Mouse (Mus musculus): ENCODE measurements around the gene Sptbn1. TPM values are rescaled to one million over a fixed set of nuclear protein-coding genes. Genes with fewer than 3 reads are reported as not detected.

The Sptbn1 gene
- total RNA-seq, 2 experiments from 2014 or later: 571 to 593 TPM

- no peak for DNase-seq
- intact Hi-C loops (cut with DNase I): no loop called here
Measured at GRCm38 (mm10) chr11:30147882-30148281, 120.1 kb downstream of the Sptbn1 start.

- intact Hi-C loops (cut with DNase I): loop anchor here (5.0 kb wide), 1 partner anchor 514 kb away; no protein-coding TSS in a partner anchor
- DNase-seq: no peak
Measured at GRCm38 (mm10) chr11:30143090-30143489, 124.9 kb downstream of the Sptbn1 start.

- DNase-seq: peak in 1 of 2 experiments; percentile 33
- intact Hi-C loops (cut with DNase I): no loop called here
Measured at GRCm38 (mm10) chr11:30139165-30139826, 128.7 kb downstream of the Sptbn1 start.

- peak in 1 of 2 experiments; percentile 27 for DNase-seq
- intact Hi-C loops (cut with DNase I): no loop called here
Measured at GRCm38 (mm10) chr11:30137081-30137480, 130.9 kb downstream of the Sptbn1 start.

GRCm38 (mm10) chr11:30134058-30134457 is 133.9 kb downstream of the Sptbn1 start:
- DNase-seq: no peak
- intact Hi-C loops (cut with DNase I): no loop called here

- no peak for DNase-seq
- intact Hi-C loops (cut with DNase I): no loop called here
Measured at GRCm38 (mm10) chr11:30132581-30132980, 135.4 kb downstream of the Sptbn1 start.

- intact Hi-C loops (cut with DNase I): no loop called here
- no peak for DNase-seq
Measured at GRCm38 (mm10) chr11:30131640-30132039, 136.3 kb downstream of the Sptbn1 start.

- intact Hi-C loops (cut with DNase I): no loop called here
- no peak for DNase-seq
Measured at GRCm38 (mm10) chr11:30129339-30129738, 138.6 kb downstream of the Sptbn1 start.

GRCm38 (mm10) chr11:30126840-30127239 is 141.1 kb downstream of the Sptbn1 start:
- intact Hi-C loops (cut with DNase I): no loop called here
- DNase-seq: no peak

GRCm38 (mm10) chr11:30118038-30118437 is 149.9 kb downstream of the Sptbn1 start:
- no peak for DNase-seq
- intact Hi-C loops (cut with DNase I): no loop called here

GRCm38 (mm10) chr11:30113631-30114030 is 154.3 kb downstream of the Sptbn1 start:
- no peak for DNase-seq
- intact Hi-C loops (cut with DNase I): no loop called here

GRCm38 (mm10) chr11:30110634-30111033 is 157.3 kb downstream of the Sptbn1 start:
- DNase-seq: no peak
- intact Hi-C loops (cut with DNase I): no loop called here

GRCm38 (mm10) chr11:30104177-30104576 is 163.8 kb downstream of the Sptbn1 start:
- intact Hi-C loops (cut with DNase I): no loop called here
- DNase-seq: no peak

- intact Hi-C loops (cut with DNase I): no loop called here
Measured at GRCm38 (mm10) chr11:30102594-30102993, 165.4 kb downstream of the Sptbn1 start.

GRCm38 (mm10) chr11:30101796-30102195 is 166.2 kb downstream of the Sptbn1 start:
- intact Hi-C loops (cut with DNase I): no loop called here
- DNase-seq: no peak

More at GRCm38 (mm10) chr11:30102594-30102993, 165.4 kb downstream of the Sptbn1 start:
- DNase-seq: no peak

- intact Hi-C loops (cut with DNase I): no loop called here
- DNase-seq: no peak
Measured at GRCm38 (mm10) chr11:30101162-30101561, 166.8 kb downstream of the Sptbn1 start.

GRCm38 (mm10) chr11:30099916-30100315 is 168.1 kb downstream of the Sptbn1 start:
- DNase-seq: no peak
- intact Hi-C loops (cut with DNase I): no loop called here

- intact Hi-C loops (cut with DNase I): no loop called here
- DNase-seq: no peak
Measured at GRCm38 (mm10) chr11:30095212-30095773, 172.7 kb downstream of the Sptbn1 start.

GRCm38 (mm10) chr11:30091892-30092291 is 176.1 kb downstream of the Sptbn1 start:
- intact Hi-C loops (cut with DNase I): loop anchor here (2.0 kb wide), 1 partner anchor 567 kb away; no protein-coding TSS in a partner anchor
- DNase-seq: peak in 1 of 2 experiments; percentile 35

- DNase-seq: no peak
- intact Hi-C loops (cut with DNase I): no loop called here
Measured at GRCm38 (mm10) chr11:30085114-30085513, 182.9 kb downstream of the Sptbn1 start.

GRCm38 (mm10) chr11:30057299-30057698 is 210.7 kb downstream of the Sptbn1 start:
- intact Hi-C loops (cut with DNase I): no loop called here
- no peak for DNase-seq
